Mouse (Mus musculus) mature B cell (primary cell): Measurements from ENCODE around the gene Sema6c.

Source experiments
- in situ Hi-C: fragments of 300-500 bp; cut with MboI; formaldehyde crosslinking; loops from 2 replicates; pipeline ENCODE4 v1.14.3; 2019

Gene Sema6c

DNA sequence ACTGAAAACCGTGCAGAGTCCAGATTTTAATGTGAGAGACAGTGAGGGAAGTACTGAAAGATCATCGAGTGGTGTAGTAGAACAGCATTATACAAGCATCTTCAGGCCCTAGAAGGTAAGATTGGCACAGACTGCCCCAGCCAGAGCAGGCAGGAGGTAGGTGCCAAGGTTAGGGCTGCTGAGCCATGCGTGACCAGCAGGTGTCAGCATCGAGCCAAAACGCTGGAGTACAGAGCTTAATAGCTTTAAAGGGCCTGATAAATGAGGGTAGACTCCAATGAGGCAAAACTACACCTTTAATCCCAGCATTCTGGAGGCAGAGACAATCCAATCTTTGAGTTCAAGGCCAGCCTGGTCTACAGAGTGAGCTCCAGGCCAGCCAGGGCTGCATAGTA, 17.6 kb upstream of the Sema6c start:
- in situ Hi-C loops = no loop called here

GRCm38 (mm10) chr3:95147924-95148323, 12.3 kb upstream of the Sema6c start:
- in situ Hi-C loops = no loop called here

DNA sequence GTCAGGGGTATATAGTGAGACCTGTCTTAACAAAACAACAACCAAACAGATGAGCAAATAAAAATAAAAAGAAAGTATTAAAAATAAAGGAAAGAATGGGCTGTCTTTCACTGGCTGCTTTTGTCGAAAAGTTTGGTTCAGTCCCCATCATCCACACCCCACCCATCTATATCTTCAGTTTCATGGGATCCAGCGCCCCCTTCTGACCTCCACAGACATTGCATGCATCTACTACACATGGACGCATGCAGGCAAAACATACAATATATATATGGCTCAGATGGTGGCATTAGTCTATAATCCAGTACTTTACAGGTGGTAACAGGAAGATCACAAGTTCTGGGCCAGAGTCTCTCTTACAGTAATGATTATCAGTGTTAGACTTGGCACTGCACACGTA, 6.4 kb upstream of the Sema6c start:
- in situ Hi-C loops = no loop called here

- in situ Hi-C loops = no loop called here
Measured at GRCm38 (mm10) chr3:95159511-95159986, 708 bp upstream of the Sema6c start.

DNA sequence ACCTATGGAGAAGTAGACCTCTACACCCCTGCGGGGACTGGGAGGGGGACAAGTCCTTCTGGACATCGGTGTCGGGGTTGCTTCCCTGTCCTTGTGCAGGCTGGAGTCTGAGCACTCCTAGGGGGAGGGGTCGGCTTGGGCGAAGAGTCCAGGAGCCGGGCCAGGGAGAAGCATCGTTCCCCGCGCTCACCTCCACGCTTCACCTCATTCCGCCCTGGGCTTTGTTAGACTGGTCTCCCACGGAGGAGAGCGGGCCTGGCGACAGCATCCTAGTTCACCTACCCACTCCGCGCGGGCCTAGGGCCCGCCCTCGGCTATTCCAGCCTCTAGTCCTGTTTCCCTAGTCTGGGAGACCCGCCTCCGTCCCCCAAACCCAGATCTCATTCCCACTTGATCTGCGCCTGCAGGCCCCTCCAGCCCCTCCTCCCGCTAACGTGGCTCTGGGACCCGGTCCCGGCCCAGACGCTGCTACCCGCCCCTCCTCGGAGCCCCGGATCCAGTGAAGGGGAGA, 839 bp downstream of the Sema6c start:
- in situ Hi-C loops = no loop called here

- in situ Hi-C loops = no loop called here
Measured at GRCm38 (mm10) chr3:95161618-95162344, 1.5 kb downstream of the Sema6c start.

DNA sequence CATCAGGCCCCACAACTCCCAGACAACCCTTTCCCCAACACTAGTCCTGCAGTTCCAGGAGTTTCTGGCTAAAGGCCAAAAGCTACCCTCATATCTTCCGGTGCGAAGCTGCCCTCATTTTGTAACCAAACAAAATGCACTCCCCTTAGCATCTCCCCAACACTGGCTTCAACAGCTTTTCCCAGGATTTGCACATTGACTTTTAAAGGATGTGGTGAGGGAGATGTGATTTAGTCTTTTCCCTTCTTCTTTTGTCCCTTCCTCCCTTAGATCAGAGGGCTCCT, 2.0 kb downstream of the Sema6c start:
- in situ Hi-C loops = no loop called here

DNA sequence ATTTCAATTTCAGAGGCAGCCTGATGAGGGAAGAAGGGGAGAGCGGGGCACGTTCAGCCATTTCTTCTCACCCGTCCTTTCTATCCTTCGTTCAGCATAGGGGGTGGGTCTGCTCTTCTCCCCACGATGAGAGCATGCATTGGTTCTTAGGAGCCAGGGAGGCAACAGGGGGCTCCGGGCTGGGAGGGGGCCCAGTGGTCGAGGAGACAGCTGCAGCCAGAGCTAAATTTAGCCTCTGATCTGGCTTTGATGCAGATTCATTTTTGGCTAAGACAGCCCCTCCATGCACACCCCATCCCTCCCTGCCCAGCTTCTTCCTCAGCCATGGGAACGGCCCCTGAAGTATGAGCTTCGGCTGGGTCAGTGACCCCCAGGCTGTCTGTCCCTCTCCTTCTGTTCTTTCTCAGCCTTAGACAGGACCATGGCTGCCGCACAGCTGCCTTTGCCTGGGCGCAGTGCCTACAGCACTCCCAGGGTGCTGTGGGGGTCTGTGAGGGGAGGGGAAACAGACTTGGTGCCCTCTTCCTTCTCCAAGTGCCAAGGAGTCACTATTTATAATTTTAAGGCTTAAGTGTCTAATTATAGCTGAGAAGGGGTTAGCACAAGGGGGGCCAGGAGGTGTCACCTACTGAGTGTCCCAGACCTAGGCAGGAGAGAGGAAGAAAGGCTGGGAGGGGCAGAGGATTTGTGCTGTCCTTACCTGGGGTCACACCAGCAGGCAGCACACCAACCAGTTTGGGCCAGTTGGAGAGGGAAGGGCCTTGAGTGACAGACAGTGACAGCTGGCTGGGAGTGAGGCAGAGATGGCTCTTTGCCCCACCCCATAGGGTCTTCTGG, 3.4 kb downstream of the Sema6c start:
- in situ Hi-C loops = no loop called here

- in situ Hi-C loops = no loop called here
Measured at GRCm38 (mm10) chr3:95164256-95164550, 3.9 kb downstream of the Sema6c start.

DNA sequence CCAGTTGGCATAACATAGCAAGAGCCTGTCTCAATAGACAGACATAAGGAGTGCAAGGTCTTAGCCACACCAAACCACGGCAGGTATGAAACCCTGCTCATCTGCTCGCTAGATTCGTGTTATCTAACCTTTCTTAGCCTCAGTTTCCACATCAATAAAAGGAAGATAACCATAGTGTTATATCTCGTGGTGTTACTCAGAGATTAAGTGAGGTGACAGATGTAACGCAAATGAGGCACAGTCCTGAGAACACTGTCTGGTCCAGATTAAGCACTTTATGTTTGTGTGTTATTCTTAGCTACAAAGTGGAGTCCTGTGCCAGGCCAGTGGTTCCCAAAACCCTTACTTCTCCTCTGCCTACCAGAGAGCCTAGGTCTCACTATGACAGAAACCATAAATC, 4.6 kb downstream of the Sema6c start:
- in situ Hi-C loops = no loop called here

DNA sequence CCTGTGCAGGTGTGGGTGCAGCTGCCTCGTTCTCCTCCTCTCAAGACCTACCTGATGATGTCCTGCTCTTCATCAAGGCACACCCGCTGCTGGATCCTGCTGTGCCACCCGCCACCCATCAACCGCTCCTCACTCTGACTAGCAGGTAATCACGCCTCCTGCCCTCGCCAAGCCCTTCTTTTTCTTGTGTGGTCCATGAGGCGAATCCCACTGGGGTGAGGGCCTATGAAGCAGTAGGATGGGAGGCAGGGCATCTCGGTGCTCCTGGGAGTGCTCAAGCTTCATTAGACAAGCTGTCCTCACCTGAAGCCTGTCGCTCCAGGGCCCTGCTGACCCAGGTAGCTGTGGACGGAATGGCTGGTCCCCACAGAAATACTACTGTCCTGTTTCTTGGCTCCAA, 9.7 kb downstream of the Sema6c start:
- in situ Hi-C loops = no loop called here

- in situ Hi-C loops = no loop called here
Measured at GRCm38 (mm10) chr3:95171105-95171504, 10.8 kb downstream of the Sema6c start.

DNA sequence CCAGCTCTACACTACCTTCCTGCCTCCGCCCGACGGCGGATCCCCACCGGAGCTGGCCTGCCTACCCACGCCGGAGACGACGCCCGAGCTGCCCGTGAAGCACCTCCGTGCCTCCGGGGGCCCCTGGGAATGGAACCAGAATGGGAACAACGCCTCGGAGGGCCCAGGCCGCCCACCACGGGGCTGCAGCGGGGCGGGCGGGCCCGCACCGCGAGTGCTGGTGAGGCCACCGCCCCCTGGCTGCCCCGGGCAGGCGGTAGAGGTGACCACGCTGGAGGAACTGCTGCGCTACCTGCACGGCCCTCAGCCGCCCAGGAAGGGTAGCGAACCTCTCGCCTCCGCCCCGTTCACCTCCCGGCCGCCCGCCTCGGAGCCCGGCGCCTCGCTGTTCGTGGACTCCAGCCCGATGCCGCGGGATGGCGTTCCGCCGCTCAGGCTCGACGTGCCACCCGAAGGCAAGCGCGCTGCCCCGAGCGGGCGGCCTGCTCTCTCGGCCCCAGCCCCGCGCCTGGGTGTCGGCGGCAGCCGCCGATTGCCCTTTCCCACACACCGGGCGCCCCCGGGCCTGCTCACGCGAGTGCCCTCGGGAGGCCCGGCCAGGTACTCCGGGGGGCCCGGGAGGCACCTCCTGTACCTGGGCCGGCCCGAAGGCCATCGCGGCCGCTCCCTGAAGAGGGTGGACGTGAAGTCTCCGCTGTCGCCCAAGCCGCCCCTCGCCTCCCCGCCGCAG, 12.4 kb downstream of the Sema6c start:
- in situ Hi-C loops = no loop called here

DNA sequence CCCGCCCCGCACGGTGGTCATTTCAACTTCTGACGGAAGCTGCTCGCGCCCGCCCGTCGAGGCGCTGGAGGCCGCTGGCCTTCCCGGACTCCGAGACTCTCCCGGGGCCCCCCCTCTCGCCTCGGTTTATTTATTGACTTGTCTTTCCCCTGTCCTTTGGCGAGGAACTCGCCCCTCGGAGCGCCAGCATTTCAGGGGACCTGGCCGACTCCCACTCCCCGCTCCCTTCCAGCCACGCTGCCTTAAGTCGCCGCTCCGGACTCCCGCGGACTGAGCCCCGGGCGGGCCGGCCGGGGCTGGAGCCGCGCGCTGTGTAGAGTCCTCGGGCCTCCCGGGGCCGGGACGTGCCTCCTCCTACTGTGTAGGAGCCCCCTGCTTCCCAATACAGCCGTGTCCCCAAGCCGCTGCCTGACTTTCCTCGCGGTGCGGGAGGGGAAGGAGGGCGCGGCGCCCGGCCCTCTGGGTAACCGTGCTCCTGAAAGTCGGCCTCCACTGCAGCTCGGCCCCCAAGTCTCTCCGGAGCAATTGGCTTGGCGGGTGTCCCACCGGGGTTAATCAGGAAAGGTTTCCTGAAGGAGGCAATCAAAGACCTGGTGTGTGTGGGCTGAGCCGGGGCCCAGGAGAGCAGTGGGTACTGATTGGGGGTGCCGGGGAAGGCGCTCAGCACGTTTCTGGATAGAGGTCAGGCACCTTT, 13.1 kb downstream of the Sema6c start:
- in situ Hi-C loops = no loop called here

- in situ Hi-C loops = no loop called here
Measured at GRCm38 (mm10) chr3:95174011-95174592, 13.8 kb downstream of the Sema6c start.

- in situ Hi-C loops = no loop called here
Measured at GRCm38 (mm10) chr3:95176500-95176899, 16.2 kb downstream of the Sema6c start.

- in situ Hi-C loops = no loop called here
Measured at GRCm38 (mm10) chr3:95177583-95177982, 17.3 kb downstream of the Sema6c start.

- in situ Hi-C loops = no loop called here
Measured at GRCm38 (mm10) chr3:95178948-95179347, 18.7 kb downstream of the Sema6c start.

GRCm38 (mm10) chr3:95179890-95180289, 19.6 kb downstream of the Sema6c start:
- in situ Hi-C loops = no loop called here

DNA sequence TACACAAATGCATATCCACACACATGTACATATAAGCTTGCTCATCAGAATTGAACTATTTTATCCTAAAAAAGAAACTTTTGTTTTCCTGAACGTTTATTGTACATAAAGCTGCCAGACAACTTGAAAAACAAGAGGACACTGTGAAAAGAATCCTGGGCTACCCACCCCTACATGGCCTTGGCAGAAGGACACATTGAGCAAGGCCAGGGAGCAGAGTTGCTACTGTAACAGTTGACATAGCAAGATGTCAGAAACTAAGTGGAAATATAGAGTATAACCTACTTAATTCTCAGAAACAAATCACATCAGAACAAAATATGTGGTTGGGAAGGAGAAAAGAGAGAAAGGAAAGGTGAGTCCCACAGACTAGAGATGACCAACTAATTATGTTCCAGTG, 21.6 kb downstream of the Sema6c start:
- in situ Hi-C loops = no loop called here

DNA sequence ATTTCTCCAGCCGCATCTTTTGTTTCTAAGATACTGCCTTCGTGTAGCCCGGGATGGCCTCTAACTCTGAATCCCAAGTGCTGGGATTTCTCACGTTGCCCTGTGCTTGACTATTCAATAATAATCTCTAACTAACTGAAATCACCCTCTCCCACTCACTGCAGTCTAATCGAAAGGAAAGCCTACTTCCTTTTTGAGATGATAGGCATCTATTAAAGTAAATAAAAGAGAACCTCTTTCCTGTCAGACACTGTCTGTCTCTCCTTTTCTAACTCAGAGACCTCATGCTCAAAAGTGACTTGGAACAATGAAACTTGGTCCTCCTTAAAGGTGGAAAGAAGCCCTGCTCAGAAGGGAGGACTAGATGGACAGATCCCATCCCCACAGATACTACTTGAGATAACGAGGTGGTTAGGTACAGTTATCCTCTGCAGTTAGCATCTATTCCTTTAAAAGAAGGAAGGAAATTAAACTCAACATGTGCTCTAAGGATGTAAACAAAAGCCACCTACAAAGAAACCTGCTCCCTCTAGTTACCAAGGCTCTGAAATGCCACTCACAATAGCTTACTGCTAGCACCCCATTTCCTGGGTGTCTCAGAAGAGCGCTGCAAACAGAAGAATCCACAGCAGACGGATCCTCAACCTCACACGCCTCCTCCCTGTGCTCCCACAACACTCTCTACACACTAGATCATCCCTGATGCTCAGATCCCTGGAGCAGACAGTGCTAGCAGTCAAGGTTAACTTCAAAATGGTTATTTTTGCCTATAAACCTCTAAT, 24.7 kb downstream of the Sema6c start:
- in situ Hi-C loops = no loop called here
